Mouse (Mus musculus) embryonic fibroblast, embryonic 13.5 days (primary cell): Measurements from ENCODE around the gene Myh10.

Source experiments
- CTCF ChIP-seq: IDR thresholded peaks from 2 replicates; pipeline ENCODE4 v1.5.1; 2011; ENCODE audit warnings: mild to moderate bottlenecking, control low read depth, low read length, moderate library complexity, borderline replicate concordance; ENCODE audit not compliant: insufficient read depth
- POLR2A ChIP-seq: IDR thresholded peaks from 2 replicates; pipeline ENCODE4 v1.6.1; 2011; ENCODE audit warnings: low read depth, mild to moderate bottlenecking, control low read depth, low read length, moderate library complexity

DNA sequence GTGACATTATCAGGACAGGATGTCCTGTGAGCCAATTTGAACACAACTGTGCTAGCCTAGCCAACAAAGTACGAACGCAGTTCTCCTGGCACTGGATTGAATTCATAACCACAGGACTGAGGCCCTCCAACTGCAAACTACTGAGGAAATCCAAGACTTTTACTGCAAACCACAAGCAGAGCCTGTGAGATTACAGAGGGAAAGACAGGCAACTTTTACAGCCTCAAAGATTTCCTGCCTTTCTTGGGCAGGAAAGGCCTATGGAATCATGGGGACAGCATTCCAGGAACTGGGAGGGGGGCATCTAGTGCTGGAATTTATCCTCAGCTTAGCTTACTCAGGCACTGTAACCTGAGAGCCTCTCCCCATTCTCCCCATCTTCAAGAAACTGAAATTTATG is 26.0 kb upstream of the Myh10 start:
- TF ChIP-seq CTCF (no peak), POLR2A (no peak)
